Mouse (Mus musculus): ENCODE data around the gene Pradc1.

- no peak for TF ChIP-seq CTCF (conservative IDR thresholded peaks at IDR 0.05; ENCODE audit: low read length)
- no peak for TF ChIP-seq NANOG (IDR thresholded peaks at IDR 0.05; ENCODE audit: borderline replicate concordance, low read length)
Measured at GRCm38 (mm10) chr6:85491606-85492005, 39.8 kb upstream of the Pradc1 start.

Measured in E14TG2a.4 (cell line).